Mouse (Mus musculus) embryonic facial prominence, embryonic 12.5 days (tissue): ENCODE measurements around the gene BC004004. TPM values are rescaled to one million over a fixed set of nuclear protein-coding genes. Genes with fewer than 3 reads are reported as not detected.
A peak's percentile ranks its signal among the peaks of the same experiment; 100 is the strongest.
"Not testable (repeated sequence)": the region's sequence is repeated elsewhere in the genome, so short reads cannot be mapped to it uniquely, and the experiment has no call there.

Experiments
- ATAC-seq: fragments of 200-750 bp; cut with Nextera tagmentation; 2 replicates; pipeline ENCODE4 v1.8.0; 2017; ENCODE audit not compliant: insufficient number of reproducible peaks, insufficient read depth, low FRiP score, low TSS enrichment
- H3K27ac ChIP-seq: fragments of 300-500 bp; sonication (generic); 2 replicates; pipeline ENCODE4 v1.5.1; 2016; ENCODE audit warnings: mild to moderate bottlenecking
- H3K27me3 ChIP-seq: fragments of 300-500 bp; sonication (generic); 2 replicates; pipeline ENCODE4 v1.6.1; 2016; ENCODE audit warnings: mild to moderate bottlenecking, moderate library complexity
- H3K36me3 ChIP-seq: fragments of 300-500 bp; sonication (generic); 2 replicates; pipeline ENCODE4 v1.6.1; 2016; ENCODE audit warnings: mild to moderate bottlenecking
- H3K4me1 ChIP-seq: fragments of 300-500 bp; sonication (generic); 2 replicates; pipeline ENCODE4 v1.6.1; 2016
- H3K4me2 ChIP-seq: fragments of 300-500 bp; sonication (generic); replicated peaks from 2 replicates; pipeline ENCODE4 v1.6.1; 2016; ENCODE audit warnings: mild to moderate bottlenecking, moderate library complexity
- H3K4me3 ChIP-seq: fragments of 300-500 bp; sonication (generic); 2 replicates; pipeline ENCODE4 v1.5.1; 2016; ENCODE audit warnings: mild to moderate bottlenecking
- H3K9ac ChIP-seq: fragments of 300-500 bp; sonication (generic); 2 replicates; pipeline ENCODE4 v1.6.1; 2016; ENCODE audit warnings: mild to moderate bottlenecking, moderate library complexity
- H3K9me3 ChIP-seq: fragments of 300-500 bp; sonication (generic); 2 replicates; pipeline ENCODE4 v1.6.1; 2016; ENCODE audit warnings: mild to moderate bottlenecking, moderate library complexity
- WGBS: fragments of 180-500 bp; shearing (Covaris S2); methylation state at CpG from one replicate; pipeline ENCODE4 v1.1.7; 2016; 5-methylcytosine and 5-hydroxymethylcytosine counted together
- polyA plus RNA-seq: library from polyadenylated mRNA; unstranded; fragments of >200 nt; fragmentation: Nextera tagmentation; extraction: Ambion mirVana; gene quantifications from 2 replicates; pipeline ENCODE4 v1.2.1, GENCODE M21; 2016

The BC004004 gene
- polyA plus RNA-seq, 1 experiment from 2014 or later, result 56.5 TPM

GRCm38 (mm10) chr17:29249512-29249911, 19.1 kb upstream of the BC004004 start:
- Histone ChIP-seq H3K4me3 (no peak overlapping the region), H3K4me2 (no peak overlapping the region), H3K9ac (no peak overlapping the region), H3K9me3 (no peaks in the 10 kb centered on the region), H3K36me3 (peaks cover 53% of the 10 kb centered on the region), H3K4me1 (peaks cover 20% of the 10 kb centered on the region), H3K27me3 (no peaks in the 10 kb centered on the region), H3K27ac (no peak overlapping the region)
- ATAC-seq, result no peak
- 65% methylated on average over 9 of the region's 9 CpGs for WGBS

GRCm38 (mm10) chr17:29251006-29251405, 17.6 kb upstream of the BC004004 start:
- not testable (repeated sequence) for H3K4me2 ChIP-seq, H3K9ac ChIP-seq, H3K27ac ChIP-seq, ATAC-seq, H3K27me3 ChIP-seq, H3K9me3 ChIP-seq, H3K4me1 ChIP-seq, H3K4me3 ChIP-seq
- peaks cover 63% of the 10 kb centered on the region for H3K36me3 ChIP-seq
- WGBS, result 93% methylated on average over 14 of the region's 14 CpGs

GRCm38 (mm10) chr17:29251608-29252390, 16.8 kb upstream of the BC004004 start:
- H3K4me1 ChIP-seq, result peaks cover 4% of the 10 kb centered on the region; the same call in 1 of the 2 replicates
- no peak for ATAC-seq
- H3K9me3 ChIP-seq, result no peaks in the 10 kb centered on the region
- no peaks in the 10 kb centered on the region for H3K27me3 ChIP-seq
- H3K27ac ChIP-seq, result no peak overlapping the region
- no peak overlapping the region for H3K4me2 ChIP-seq
- H3K36me3 ChIP-seq, result peaks cover 70% of the 10 kb centered on the region
- WGBS, result 86% methylated on average over 15 of the region's 15 CpGs
- no peak overlapping the region for H3K9ac ChIP-seq
- no peak overlapping the region for H3K4me3 ChIP-seq

GRCm38 (mm10) chr17:29253236-29253635, 15.4 kb upstream of the BC004004 start:
- Histone ChIP-seq H3K4me2 (no peak overlapping the region), H3K9me3 (no peaks in the 10 kb centered on the region), H3K4me3 (no peak overlapping the region), H3K27me3 (no peaks in the 10 kb centered on the region), H3K27ac (no peak overlapping the region), H3K36me3 (peaks cover 84% of the 10 kb centered on the region), H3K4me1 (peaks cover 4% of the 10 kb centered on the region; the same call in 1 of the 2 replicates), H3K9ac (no peak overlapping the region)
- no peak for ATAC-seq
- WGBS, result 85% methylated on average over 2 of the region's 2 CpGs

GRCm38 (mm10) chr17:29253684-29254083, 14.9 kb upstream of the BC004004 start:
- WGBS, result 86% methylated on average over 9 of the region's 9 CpGs
- Histone ChIP-seq H3K4me2 (no peak overlapping the region), H3K9ac (no peak overlapping the region), H3K4me3 (no peak overlapping the region), H3K9me3 (no peaks in the 10 kb centered on the region), H3K36me3 (peaks cover 89% of the 10 kb centered on the region), H3K27ac (no peak overlapping the region), H3K27me3 (no peaks in the 10 kb centered on the region), H3K4me1 (peaks cover 4% of the 10 kb centered on the region; the same call in 1 of the 2 replicates)
- no peak for ATAC-seq

- not testable (repeated sequence) for H3K4me2 ChIP-seq, H3K27me3 ChIP-seq, H3K4me1 ChIP-seq, H3K9me3 ChIP-seq, ATAC-seq, H3K27ac ChIP-seq, H3K9ac ChIP-seq, H3K4me3 ChIP-seq
- WGBS, result 89% methylated on average over 6 of the region's 6 CpGs
- peaks cover 82% of the 10 kb centered on the region for H3K36me3 ChIP-seq
These were observed 13.8 kb upstream of the BC004004 start for GRCm38 (mm10) chr17:29254784-29255183.

GRCm38 (mm10) chr17:29256507-29256906, 12.1 kb upstream of the BC004004 start:
- no peak overlapping the region for H3K27ac ChIP-seq
- no peak overlapping the region for H3K4me2 ChIP-seq
- no peaks in the 10 kb centered on the region for H3K27me3 ChIP-seq
- ATAC-seq, result no peak
- no peak overlapping the region for H3K9ac ChIP-seq
- WGBS, result 82% methylated on average over 6 of the region's 6 CpGs
- no peak overlapping the region for H3K4me3 ChIP-seq
- H3K36me3 ChIP-seq, result peaks cover 82% of the 10 kb centered on the region
- no peaks in the 10 kb centered on the region for H3K9me3 ChIP-seq
- peaks cover 5% of the 10 kb centered on the region for H3K4me1 ChIP-seq

- Histone ChIP-seq H3K9ac (no peak overlapping the region), H3K4me3 (no peak overlapping the region), H3K27ac (no peak overlapping the region), H3K4me2 (no peak overlapping the region), H3K27me3 (no peaks in the 10 kb centered on the region), H3K36me3 (peaks cover 79% of the 10 kb centered on the region), H3K4me1 (peaks cover 11% of the 10 kb centered on the region), H3K9me3 (no peaks in the 10 kb centered on the region)
- 91% methylated on average over 10 of the region's 10 CpGs for WGBS
- no peak for ATAC-seq
These were observed 11.5 kb upstream of the BC004004 start for GRCm38 (mm10) chr17:29257001-29257511.

GRCm38 (mm10) chr17:29258025-29258558, 10.5 kb upstream of the BC004004 start:
- Histone ChIP-seq H3K4me2 (no peak overlapping the region), H3K4me3 (no peak overlapping the region), H3K27ac (peak overlapping the region; percentile 3; the same call in 1 of the 2 replicates), H3K4me1 (peaks cover 21% of the 10 kb centered on the region), H3K36me3 (peaks cover 69% of the 10 kb centered on the region), H3K9ac (no peak overlapping the region), H3K9me3 (no peaks in the 10 kb centered on the region), H3K27me3 (no peaks in the 10 kb centered on the region)
- no peak for ATAC-seq
- WGBS, result 63% methylated on average over 10 of the region's 10 CpGs

- Histone ChIP-seq H3K4me2 (no peak overlapping the region), H3K9ac (no peak overlapping the region), H3K36me3 (peaks cover 63% of the 10 kb centered on the region), H3K27ac (no peak overlapping the region), H3K4me1 (peaks cover 23% of the 10 kb centered on the region), H3K27me3 (no peaks in the 10 kb centered on the region), H3K9me3 (no peaks in the 10 kb centered on the region), H3K4me3 (no peak overlapping the region)
- ATAC-seq, result no peak
- 97% methylated on average over 2 of the region's 2 CpGs for WGBS
These were observed 9.7 kb upstream of the BC004004 start for GRCm38 (mm10) chr17:29258921-29259320.

GRCm38 (mm10) chr17:29259489-29259888, 9.1 kb upstream of the BC004004 start:
- no peaks in the 10 kb centered on the region for H3K27me3 ChIP-seq
- peaks cover 26% of the 10 kb centered on the region for H3K4me1 ChIP-seq
- no peak overlapping the region for H3K9ac ChIP-seq
- H3K27ac ChIP-seq, result no peak overlapping the region
- WGBS, result 4% methylated on average over 3 of the region's 3 CpGs
- H3K4me3 ChIP-seq, result no peak overlapping the region
- no peaks in the 10 kb centered on the region for H3K9me3 ChIP-seq
- H3K4me2 ChIP-seq, result no peak overlapping the region
- H3K36me3 ChIP-seq, result peaks cover 57% of the 10 kb centered on the region
- ATAC-seq, result no peak

- H3K9me3 ChIP-seq, result no peaks in the 10 kb centered on the region
- no peak overlapping the region for H3K4me2 ChIP-seq
- H3K27ac ChIP-seq, result no peak overlapping the region
- 91% methylated on average over 15 of the region's 15 CpGs for WGBS
- H3K36me3 ChIP-seq, result peaks cover 52% of the 10 kb centered on the region
- ATAC-seq, result no peak
- peaks cover 27% of the 10 kb centered on the region for H3K4me1 ChIP-seq
- H3K9ac ChIP-seq, result no peak overlapping the region
- H3K4me3 ChIP-seq, result no peak overlapping the region
- H3K27me3 ChIP-seq, result no peaks in the 10 kb centered on the region
These were observed 8.1 kb upstream of the BC004004 start for GRCm38 (mm10) chr17:29260501-29260900.
